Mouse (Mus musculus): Measurements from ENCODE around the gene Mprip. TPM values are rescaled to one million over a fixed set of nuclear protein-coding genes. Genes with fewer than 3 reads are reported as not detected.

The Mprip gene
- polyA plus RNA-seq, 1 experiment, result 221 TPM

GRCm38 (mm10) chr11:59759626-59760025, 98.5 kb downstream of the Mprip start:
- no peak for TF ChIP-seq POLR2A (IDR thresholded peaks at IDR 0.05; ENCODE audit: control insufficient read depth, extremely low read depth, insufficient read depth, low read length, poor library complexity)
- TF ChIP-seq CTCF (IDR thresholded peaks at IDR 0.05; ENCODE audit: borderline replicate concordance, control insufficient read depth, extremely low read depth, insufficient read depth, low read length, poor library complexity), result no peak
- peaks cover 65% of the 10 kb centered on the region for H3K36me3 ChIP-seq (ENCODE audit: control insufficient read depth, insufficient read depth, low read length)
- H3K4me1 ChIP-seq (replicated peaks; ENCODE audit: control insufficient read depth, insufficient read depth, low read length), result no peaks in the 10 kb centered on the region
- H3K27me3 ChIP-seq (ENCODE audit: control insufficient read depth, insufficient read depth, low read length), result no peaks in the 10 kb centered on the region
- H3K27ac ChIP-seq (ENCODE audit: control insufficient read depth, insufficient read depth, low read length), result no peak overlapping the region
- 93% methylated on average over 2 of the region's 2 CpGs for WGBS
- no peak overlapping the region for H3K4me3 ChIP-seq (ENCODE audit: control insufficient read depth, insufficient read depth, low read length)
- no peak for DNase-seq

DNA sequence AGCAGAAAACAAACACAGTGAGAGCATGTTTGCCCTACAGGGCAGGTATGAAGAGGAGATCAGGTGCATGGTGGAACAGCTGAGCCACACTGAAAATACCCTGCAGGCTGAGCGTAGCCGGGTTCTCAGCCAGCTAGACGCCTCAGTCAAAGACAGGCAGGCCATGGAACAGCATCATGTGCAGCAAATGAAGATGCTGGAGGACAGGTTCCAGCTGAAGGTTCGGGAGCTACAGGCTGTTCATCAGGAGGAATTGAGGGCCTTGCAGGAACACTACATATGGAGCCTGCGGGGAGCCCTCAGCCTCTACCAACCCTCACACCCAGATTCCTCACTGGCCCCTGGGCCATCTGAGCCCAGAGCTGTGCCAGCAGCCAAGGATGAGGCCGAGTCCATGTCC, 99.7 kb downstream of the Mprip start:
- no peak overlapping the region for H3K27ac ChIP-seq (ENCODE audit: control insufficient read depth, insufficient read depth, low read length)
- no peak for DNase-seq
- 96% methylated on average over 6 of the region's 6 CpGs for WGBS
- H3K4me1 ChIP-seq (replicated peaks; ENCODE audit: control insufficient read depth, insufficient read depth, low read length), result no peaks in the 10 kb centered on the region
- peaks cover 65% of the 10 kb centered on the region for H3K36me3 ChIP-seq (ENCODE audit: control insufficient read depth, insufficient read depth, low read length)
- no peak overlapping the region for H3K4me3 ChIP-seq (ENCODE audit: control insufficient read depth, insufficient read depth, low read length)
- no peak for TF ChIP-seq POLR2A (IDR thresholded peaks at IDR 0.05; ENCODE audit: control insufficient read depth, extremely low read depth, insufficient read depth, low read length, poor library complexity)
- TF ChIP-seq CTCF (IDR thresholded peaks at IDR 0.05; ENCODE audit: borderline replicate concordance, control insufficient read depth, extremely low read depth, insufficient read depth, low read length, poor library complexity), result no peak
- H3K27me3 ChIP-seq (ENCODE audit: control insufficient read depth, insufficient read depth, low read length), result no peaks in the 10 kb centered on the region

- Histone ChIP-seq H3K4me3 (ENCODE audit: control insufficient read depth, insufficient read depth, low read length) (no peak overlapping the region), H3K36me3 (ENCODE audit: control insufficient read depth, insufficient read depth, low read length) (peaks cover 91% of the 10 kb centered on the region), H3K4me1 (replicated peaks; ENCODE audit: control insufficient read depth, insufficient read depth, low read length) (no peaks in the 10 kb centered on the region), H3K27ac (ENCODE audit: control insufficient read depth, insufficient read depth, low read length) (no peak overlapping the region), H3K27me3 (ENCODE audit: control insufficient read depth, insufficient read depth, low read length) (no peaks in the 10 kb centered on the region)
- TF ChIP-seq CTCF (IDR thresholded peaks at IDR 0.05; ENCODE audit: borderline replicate concordance, control insufficient read depth, extremely low read depth, insufficient read depth, low read length, poor library complexity) (no peak), POLR2A (IDR thresholded peaks at IDR 0.05; ENCODE audit: control insufficient read depth, extremely low read depth, insufficient read depth, low read length, poor library complexity) (no peak)
- 95% methylated on average over 2 of the region's 2 CpGs for WGBS
- DNase-seq, result no peak
Observed at GRCm38 (mm10) chr11:59769307-59769706, 108.2 kb downstream of the Mprip start.

DNA sequence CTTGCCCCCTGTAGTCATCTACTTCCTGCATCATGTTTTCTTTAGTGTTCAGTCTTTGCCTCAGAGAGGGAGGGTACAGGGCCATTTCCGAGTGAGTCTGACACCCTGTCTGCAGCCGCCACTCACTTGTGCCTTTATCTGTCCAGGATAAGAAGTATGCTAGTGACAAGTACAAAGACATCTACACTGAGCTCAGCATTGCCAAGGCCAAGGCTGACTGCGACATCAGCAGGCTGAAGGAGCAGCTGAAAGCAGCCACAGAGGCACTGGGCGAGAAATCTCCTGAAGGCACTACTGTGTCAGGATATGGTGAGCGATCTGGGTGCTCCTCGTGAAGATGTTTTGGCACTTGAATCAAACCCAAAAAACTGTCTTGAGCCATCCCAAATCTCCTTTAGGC, 108.6 kb downstream of the Mprip start:
- DNase-seq, result no peak
- no peaks in the 10 kb centered on the region for H3K4me1 ChIP-seq (replicated peaks; ENCODE audit: control insufficient read depth, insufficient read depth, low read length)
- H3K36me3 ChIP-seq (ENCODE audit: control insufficient read depth, insufficient read depth, low read length), result peaks cover 92% of the 10 kb centered on the region
- no peak overlapping the region for H3K27ac ChIP-seq (ENCODE audit: control insufficient read depth, insufficient read depth, low read length)
- H3K27me3 ChIP-seq (ENCODE audit: control insufficient read depth, insufficient read depth, low read length), result no peaks in the 10 kb centered on the region
- no peak for TF ChIP-seq CTCF (IDR thresholded peaks at IDR 0.05; ENCODE audit: borderline replicate concordance, control insufficient read depth, extremely low read depth, insufficient read depth, low read length, poor library complexity)
- no peak for TF ChIP-seq POLR2A (IDR thresholded peaks at IDR 0.05; ENCODE audit: control insufficient read depth, extremely low read depth, insufficient read depth, low read length, poor library complexity)
- no peak overlapping the region for H3K4me3 ChIP-seq (ENCODE audit: control insufficient read depth, insufficient read depth, low read length)
- WGBS, result 95% methylated on average over 6 of the region's 6 CpGs

DNA sequence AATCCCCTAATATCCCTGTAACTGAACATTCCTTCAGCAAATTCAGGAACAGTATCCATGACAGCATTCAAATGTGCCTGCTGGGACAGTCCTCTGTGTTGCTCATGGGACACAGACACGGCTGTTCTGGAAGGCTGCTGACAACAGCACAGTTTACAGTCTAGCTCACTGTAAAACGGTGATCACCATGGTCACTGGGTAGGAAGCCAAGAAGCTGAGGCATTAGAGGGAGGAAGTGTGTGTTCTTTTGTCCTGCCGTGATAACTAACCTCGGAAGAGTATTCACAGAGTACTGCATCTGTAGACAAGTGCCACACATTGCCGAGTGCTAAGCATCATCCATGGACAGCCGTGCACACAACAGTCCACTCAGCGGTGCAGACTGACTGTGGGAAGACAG, 109.6 kb downstream of the Mprip start:
- no peak overlapping the region for H3K4me3 ChIP-seq (ENCODE audit: control insufficient read depth, insufficient read depth, low read length)
- peaks cover 90% of the 10 kb centered on the region for H3K36me3 ChIP-seq (ENCODE audit: control insufficient read depth, insufficient read depth, low read length)
- TF ChIP-seq CTCF (IDR thresholded peaks at IDR 0.05; ENCODE audit: borderline replicate concordance, control insufficient read depth, extremely low read depth, insufficient read depth, low read length, poor library complexity) (no peak), POLR2A (IDR thresholded peaks at IDR 0.05; ENCODE audit: control insufficient read depth, extremely low read depth, insufficient read depth, low read length, poor library complexity) (no peak)
- no peaks in the 10 kb centered on the region for H3K27me3 ChIP-seq (ENCODE audit: control insufficient read depth, insufficient read depth, low read length)
- WGBS, result 73% methylated on average over 7 of the region's 7 CpGs
- H3K4me1 ChIP-seq (replicated peaks; ENCODE audit: control insufficient read depth, insufficient read depth, low read length), result no peaks in the 10 kb centered on the region
- DNase-seq, result no peak
- H3K27ac ChIP-seq (ENCODE audit: control insufficient read depth, insufficient read depth, low read length), result no peak overlapping the region

DNA sequence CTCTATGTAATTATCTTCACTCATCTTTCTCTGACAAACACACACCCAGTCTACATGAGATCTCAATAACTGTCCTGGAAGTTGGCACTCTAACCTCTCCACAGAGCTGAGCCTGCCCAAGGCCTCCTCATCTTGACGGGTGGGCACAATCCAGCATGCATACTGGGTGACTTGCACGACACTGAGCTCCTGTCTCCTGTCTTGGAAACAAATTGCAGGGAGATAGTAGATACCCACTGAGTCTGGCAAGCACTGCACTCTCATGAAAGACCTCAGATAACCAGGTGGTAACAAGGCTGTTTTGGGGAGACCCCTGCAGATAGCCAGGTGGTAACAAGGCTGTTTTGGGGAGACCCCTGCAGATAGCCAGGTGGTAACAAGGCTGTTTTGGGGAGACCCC, 111.2 kb downstream of the Mprip start:
- Histone ChIP-seq H3K27me3 (ENCODE audit: control insufficient read depth, insufficient read depth, low read length) (no peaks in the 10 kb centered on the region), H3K27ac (ENCODE audit: control insufficient read depth, insufficient read depth, low read length) (no peak overlapping the region), H3K4me3 (ENCODE audit: control insufficient read depth, insufficient read depth, low read length) (no peak overlapping the region), H3K4me1 (replicated peaks; ENCODE audit: control insufficient read depth, insufficient read depth, low read length) (no peaks in the 10 kb centered on the region), H3K36me3 (ENCODE audit: control insufficient read depth, insufficient read depth, low read length) (peaks cover 81% of the 10 kb centered on the region)
- whole genome bisulfite sequencing, result 94% methylated on average over 2 of the region's 2 CpGs
- TF ChIP-seq POLR2A (IDR thresholded peaks at IDR 0.05; ENCODE audit: control insufficient read depth, extremely low read depth, insufficient read depth, low read length, poor library complexity), result no peak
- TF ChIP-seq CTCF (IDR thresholded peaks at IDR 0.05; ENCODE audit: borderline replicate concordance, control insufficient read depth, extremely low read depth, insufficient read depth, low read length, poor library complexity), result no peak
- no peak for DNase-seq

DNA sequence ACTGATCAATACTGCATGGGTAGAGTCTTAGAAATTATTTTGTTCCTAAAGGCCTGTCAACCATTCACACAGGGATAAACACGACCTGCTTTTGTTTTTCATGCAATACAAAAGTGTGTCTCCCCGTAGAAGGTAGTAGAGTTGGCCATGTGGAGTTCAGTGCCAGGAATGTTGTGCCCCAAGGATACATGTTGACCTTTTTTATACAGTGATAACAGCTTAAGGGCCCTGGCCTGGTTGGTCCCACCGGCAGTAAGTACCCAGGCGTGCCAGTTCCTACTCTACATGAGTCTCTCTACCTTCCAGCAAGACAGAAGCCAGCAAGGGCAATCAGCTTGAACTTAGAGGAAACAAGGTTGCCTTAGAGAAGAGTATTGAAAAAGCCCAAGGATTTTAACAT, 111.8 kb downstream of the Mprip start:
- Histone ChIP-seq H3K36me3 (ENCODE audit: control insufficient read depth, insufficient read depth, low read length) (peaks cover 77% of the 10 kb centered on the region), H3K4me3 (ENCODE audit: control insufficient read depth, insufficient read depth, low read length) (no peak overlapping the region)

More for the DNA sequence above, 111.8 kb downstream of the Mprip start:
- Histone ChIP-seq H3K4me1 (replicated peaks; ENCODE audit: control insufficient read depth, insufficient read depth, low read length) (no peaks in the 10 kb centered on the region), H3K27me3 (ENCODE audit: control insufficient read depth, insufficient read depth, low read length) (no peaks in the 10 kb centered on the region), H3K27ac (ENCODE audit: control insufficient read depth, insufficient read depth, low read length) (no peak overlapping the region)
- TF ChIP-seq POLR2A (IDR thresholded peaks at IDR 0.05; ENCODE audit: control insufficient read depth, extremely low read depth, insufficient read depth, low read length, poor library complexity) (no peak), CTCF (IDR thresholded peaks at IDR 0.05; ENCODE audit: borderline replicate concordance, control insufficient read depth, extremely low read depth, insufficient read depth, low read length, poor library complexity) (no peak)
- no peak for DNase-seq
- WGBS, result 99% methylated on average over 4 of the region's 4 CpGs

Data from thymus, adult 2 months (tissue).